Mouse (Mus musculus): ENCODE results near the gene Arl6ip5. TPM values are rescaled to one million over a fixed set of nuclear protein-coding genes. Genes with fewer than 3 reads are reported as not detected.
"Not testable (repeated sequence)": the region's sequence is repeated elsewhere in the genome, so short reads cannot be mapped to it uniquely, and the experiment has no call there.

Arl6ip5 gene
- polyA plus RNA-seq, 1 experiment from 2014 or later: 91.9 TPM

- Histone ChIP-seq H3K4me1 (ENCODE audit: insufficient read depth, low read depth, low read length) (no peaks in the 10 kb centered on the region), H3K27me3 (replicated peaks; ENCODE audit: insufficient read depth, low read length) (no peaks in the 10 kb centered on the region), H3K4me2 (replicated peaks; ENCODE audit: low read depth, low read length) (no peak overlapping the region), H3K36me3 (ENCODE audit: insufficient read depth, low read length) (no peaks in the 10 kb centered on the region), H3K27ac (ENCODE audit: low read length) (no peak overlapping the region), H3K9ac (replicated peaks; ENCODE audit: low read depth) (no peak overlapping the region), H3K9me3 (ENCODE audit: low read length) (no peaks in the 10 kb centered on the region), H3K4me3 (ENCODE audit: low read depth, low read length) (no peak overlapping the region)
- TF ChIP-seq CTCF (IDR thresholded peaks at IDR 0.05): no peak
- TF ChIP-seq EP300 (IDR thresholded peaks at IDR 0.05): no peak
- no peak for DNase-seq (ENCODE audit: low spot score)
- no peak for ATAC-seq
These were observed 34.7 kb downstream of the Arl6ip5 start for GRCm38 (mm10) chr6:97245200-97245599.

DNA sequence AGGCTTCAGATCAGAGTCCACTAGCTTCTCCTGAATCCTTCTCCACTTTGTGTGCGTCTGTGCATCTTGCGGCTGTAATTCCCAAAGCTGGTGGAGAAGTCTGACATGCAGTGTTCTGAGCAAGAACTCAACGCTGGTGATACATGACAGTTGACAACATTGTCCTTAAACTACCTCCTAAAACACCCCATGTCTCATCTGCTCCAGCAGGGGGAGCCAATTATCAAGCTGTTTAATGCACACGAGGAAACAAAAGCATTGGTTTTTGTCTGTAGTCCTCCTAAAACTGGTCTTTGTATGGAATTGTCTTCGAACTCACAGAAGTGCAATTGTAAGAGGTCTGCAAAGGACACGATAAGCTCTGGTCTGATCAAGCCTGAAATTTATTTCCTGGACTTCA lies 40.5 kb downstream of the Arl6ip5 start:
- Histone ChIP-seq H3K27ac (ENCODE audit: low read length) (no peak overlapping the region), H3K4me2 (replicated peaks; ENCODE audit: low read depth, low read length) (no peak overlapping the region), H3K9me3 (ENCODE audit: low read length) (no peaks in the 10 kb centered on the region), H3K27me3 (replicated peaks; ENCODE audit: insufficient read depth, low read length) (no peaks in the 10 kb centered on the region), H3K36me3 (ENCODE audit: insufficient read depth, low read length) (no peaks in the 10 kb centered on the region), H3K4me1 (ENCODE audit: insufficient read depth, low read depth, low read length) (no peaks in the 10 kb centered on the region), H3K4me3 (ENCODE audit: low read depth, low read length) (no peak overlapping the region), H3K9ac (replicated peaks; ENCODE audit: low read depth) (no peak overlapping the region)
- TF ChIP-seq CTCF (IDR thresholded peaks at IDR 0.05) (peak; percentile 90), EP300 (IDR thresholded peaks at IDR 0.05) (no peak)
- WGBS: 34% methylated on average over 6 of the region's 6 CpGs
- ATAC-seq (no peak), DNase-seq (ENCODE audit: low spot score) (peak; percentile 77)

DNA sequence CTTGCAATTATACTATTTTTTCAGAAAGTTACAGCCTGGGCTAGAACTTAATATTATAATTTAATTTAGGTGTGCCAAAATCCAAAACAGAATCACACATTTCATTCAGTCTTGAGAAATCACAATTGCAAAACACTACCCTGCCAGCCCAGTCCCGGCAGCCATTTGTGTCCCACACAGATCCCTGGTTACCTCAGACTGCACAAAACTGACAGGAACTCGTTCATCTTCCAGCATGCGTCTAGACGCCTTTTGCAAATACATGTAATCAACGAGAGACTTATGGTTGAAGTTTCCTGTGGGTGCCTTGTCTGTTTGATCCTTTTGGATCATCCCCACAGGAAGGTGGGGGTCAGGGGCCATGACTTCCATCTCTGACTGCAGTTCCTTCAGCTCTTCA lies 41.6 kb downstream of the Arl6ip5 start:
- no peak overlapping the region for H3K27ac ChIP-seq (ENCODE audit: low read length)
- no peaks in the 10 kb centered on the region for H3K36me3 ChIP-seq (ENCODE audit: insufficient read depth, low read length)
- TF ChIP-seq CTCF (IDR thresholded peaks at IDR 0.05): no peak
- TF ChIP-seq EP300 (IDR thresholded peaks at IDR 0.05): no peak
- WGBS: 22% methylated on average over 5 of the region's 5 CpGs
- no peak overlapping the region for H3K4me2 ChIP-seq (replicated peaks; ENCODE audit: low read depth, low read length)
- no peaks in the 10 kb centered on the region for H3K4me1 ChIP-seq (ENCODE audit: insufficient read depth, low read depth, low read length)
- H3K27me3 ChIP-seq (replicated peaks; ENCODE audit: insufficient read depth, low read length): no peaks in the 10 kb centered on the region
- ATAC-seq (no peak), DNase-seq (ENCODE audit: low spot score) (peak; percentile 33)
- H3K4me3 ChIP-seq (ENCODE audit: low read depth, low read length): no peak overlapping the region
- H3K9ac ChIP-seq (replicated peaks; ENCODE audit: low read depth): no peak overlapping the region
- no peaks in the 10 kb centered on the region for H3K9me3 ChIP-seq (ENCODE audit: low read length)

DNA sequence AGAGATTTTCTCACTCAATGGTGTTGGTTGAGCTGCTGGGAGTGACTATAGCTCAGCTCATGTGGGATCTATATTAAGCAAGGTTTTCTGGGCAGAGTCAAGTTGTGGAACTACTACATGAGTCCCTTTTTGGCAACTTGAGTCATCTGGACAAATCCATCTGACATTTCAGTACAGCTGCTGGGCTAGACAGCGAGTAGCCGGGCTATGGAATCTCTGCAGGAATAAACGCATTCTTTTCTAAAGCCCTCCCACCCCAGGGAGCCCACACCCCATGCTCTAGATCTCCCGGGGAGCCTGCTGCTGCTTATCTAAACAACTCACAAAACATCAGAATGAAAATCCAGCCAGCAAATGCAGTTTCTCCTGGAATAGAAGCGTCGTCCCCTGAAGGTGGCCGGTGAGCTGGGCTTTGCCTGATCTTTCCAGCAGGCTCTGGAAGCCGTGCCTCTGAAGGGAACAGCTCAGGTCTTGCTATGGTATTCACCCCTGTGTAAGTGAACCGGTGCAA lies 42.3 kb downstream of the Arl6ip5 start, which contains the start of gene Lmod3:
Gene Lmod3, minus strand, starts transcription at position 49 of the 511 bp plus-strand sequence.
- ATAC-seq (peak; percentile 41; the same call in 1 of the 2 replicates), DNase-seq (ENCODE audit: low spot score) (peak; percentile 46)
- Histone ChIP-seq H3K9me3 (ENCODE audit: low read length) (no peaks in the 10 kb centered on the region), H3K4me1 (ENCODE audit: insufficient read depth, low read depth, low read length) (no peaks in the 10 kb centered on the region), H3K36me3 (ENCODE audit: insufficient read depth, low read length) (no peaks in the 10 kb centered on the region), H3K9ac (replicated peaks; ENCODE audit: low read depth) (no peak within 1 kb of the TSS), H3K4me3 (ENCODE audit: low read depth, low read length) (no peak within 1 kb of the TSS), H3K27me3 (replicated peaks; ENCODE audit: insufficient read depth, low read length) (no peaks in the 10 kb centered on the region), H3K27ac (ENCODE audit: low read length) (no peak within 1 kb of the TSS), H3K4me2 (replicated peaks; ENCODE audit: low read depth, low read length) (no peak within 1 kb of the TSS)
- no peak for TF ChIP-seq CTCF (IDR thresholded peaks at IDR 0.05)
- TF ChIP-seq EP300 (IDR thresholded peaks at IDR 0.05): no peak
- WGBS: 17% methylated on average over 9 of the region's 9 CpGs

DNA sequence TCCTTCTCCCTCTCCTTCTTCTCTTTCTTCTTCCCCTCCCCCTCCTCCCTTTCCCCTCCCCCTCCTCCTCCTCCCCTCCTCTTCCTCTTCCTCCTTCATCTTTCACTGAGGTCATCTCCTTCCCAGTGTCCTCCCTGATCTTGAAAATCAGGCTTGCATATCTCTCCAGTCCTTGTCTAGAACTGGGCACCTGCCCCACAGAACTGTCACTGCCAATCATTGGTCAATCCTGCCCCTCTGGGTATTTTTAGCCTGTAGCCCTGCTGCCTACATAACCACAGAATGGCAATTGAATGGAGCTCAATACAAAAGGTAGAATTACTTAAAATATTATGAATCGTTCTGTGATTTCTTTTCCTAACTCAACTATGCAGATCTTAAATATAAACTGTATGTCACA lies 48.0 kb downstream of the Arl6ip5 start:
- no peak for ATAC-seq
- 86% methylated on average over 1 of the region's 1 CpGs for WGBS

GRCm38 (mm10) chr6:97259926-97260325 lies 49.4 kb downstream of the Arl6ip5 start:
- H3K27me3 ChIP-seq (replicated peaks; ENCODE audit: insufficient read depth, low read length); H3K9ac ChIP-seq (replicated peaks; ENCODE audit: low read depth); H3K27ac ChIP-seq (ENCODE audit: low read length); H3K4me3 ChIP-seq (ENCODE audit: low read depth, low read length); DNase-seq (ENCODE audit: low spot score); H3K4me1 ChIP-seq (ENCODE audit: insufficient read depth, low read depth, low read length); H3K4me2 ChIP-seq (replicated peaks; ENCODE audit: low read depth, low read length); ATAC-seq; H3K36me3 ChIP-seq (ENCODE audit: insufficient read depth, low read length); H3K9me3 ChIP-seq (ENCODE audit: low read length): not testable (repeated sequence)
- 83% methylated on average over 2 of the region's 2 CpGs for WGBS

More for the DNA sequence above, 48.0 kb downstream of the Arl6ip5 start:
- Histone ChIP-seq H3K9ac (replicated peaks; ENCODE audit: low read depth) (no peak overlapping the region), H3K4me1 (ENCODE audit: insufficient read depth, low read depth, low read length) (no peaks in the 10 kb centered on the region), H3K36me3 (ENCODE audit: insufficient read depth, low read length) (no peaks in the 10 kb centered on the region), H3K4me3 (ENCODE audit: low read depth, low read length) (no peak overlapping the region), H3K4me2 (replicated peaks; ENCODE audit: low read depth, low read length) (no peak overlapping the region), H3K27me3 (replicated peaks; ENCODE audit: insufficient read depth, low read length) (no peaks in the 10 kb centered on the region), H3K9me3 (ENCODE audit: low read length) (no peaks in the 10 kb centered on the region), H3K27ac (ENCODE audit: low read length) (no peak overlapping the region)
- DNase-seq (ENCODE audit: low spot score): no peak
- no peak for TF ChIP-seq EP300 (IDR thresholded peaks at IDR 0.05)
- TF ChIP-seq CTCF (IDR thresholded peaks at IDR 0.05): no peak

DNA sequence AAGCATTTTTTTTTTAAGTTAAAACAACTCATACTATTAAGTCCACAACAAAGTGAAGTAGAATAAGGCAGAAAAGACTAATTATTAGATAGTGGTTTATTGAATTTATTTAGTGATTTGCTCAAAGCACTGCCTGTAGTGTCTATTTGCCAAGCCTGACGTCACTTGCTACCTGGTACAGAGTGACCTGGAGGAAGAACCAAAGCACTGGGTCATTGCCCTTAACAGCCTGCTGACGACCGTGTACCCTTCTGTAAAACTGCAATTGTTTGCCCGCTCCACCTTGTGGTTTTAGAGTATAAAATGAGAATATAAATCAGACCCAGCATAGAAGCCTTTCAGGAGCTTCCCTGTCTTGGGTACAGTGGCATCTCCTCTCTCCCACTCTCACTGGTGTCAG lies 51.7 kb downstream of the Arl6ip5 start:
- Histone ChIP-seq H3K9me3 (ENCODE audit: low read length) (no peaks in the 10 kb centered on the region), H3K27ac (ENCODE audit: low read length) (no peak overlapping the region), H3K36me3 (ENCODE audit: insufficient read depth, low read length) (no peaks in the 10 kb centered on the region), H3K9ac (replicated peaks; ENCODE audit: low read depth) (no peak overlapping the region), H3K27me3 (replicated peaks; ENCODE audit: insufficient read depth, low read length) (no peaks in the 10 kb centered on the region), H3K4me2 (replicated peaks; ENCODE audit: low read depth, low read length) (no peak overlapping the region), H3K4me1 (ENCODE audit: insufficient read depth, low read depth, low read length) (no peaks in the 10 kb centered on the region), H3K4me3 (ENCODE audit: low read depth, low read length) (no peak overlapping the region)
- ATAC-seq: no peak
- no peak for DNase-seq (ENCODE audit: low spot score)
- no peak for TF ChIP-seq EP300 (IDR thresholded peaks at IDR 0.05)
- no peak for TF ChIP-seq CTCF (IDR thresholded peaks at IDR 0.05)
- WGBS: 61% methylated on average over 4 of the region's 4 CpGs
